Mouse (Mus musculus) heart, embryonic 12.5 days (tissue): ENCODE results near the gene Oas1f. TPM values are rescaled to one million over a fixed set of nuclear protein-coding genes. Genes with fewer than 3 reads are reported as not detected.
"Not testable (repeated sequence)": the region's sequence is repeated elsewhere in the genome, so short reads cannot be mapped to it uniquely, and the experiment has no call there.

ENCODE experiments used
- ATAC-seq: fragments of 200-750 bp; cut with Nextera tagmentation; 2 replicates; pipeline ENCODE4 v1.8.0; 2017; ENCODE audit warnings: moderate TSS enrichment, moderate library complexity; ENCODE audit not compliant: insufficient number of reproducible peaks, low FRiP score
- H3K27ac ChIP-seq: fragments of 300-500 bp; sonication (generic); 2 replicates; pipeline ENCODE4 v1.5.1; 2016; ENCODE audit warnings: mild to moderate bottlenecking, moderate library complexity; ENCODE audit not compliant: poor library complexity, severe bottlenecking
- H3K27me3 ChIP-seq: fragments of 300-500 bp; sonication (generic); replicated peaks from 2 replicates; pipeline ENCODE4 v1.6.1; 2016; ENCODE audit warnings: mild to moderate bottlenecking, moderate library complexity
- H3K36me3 ChIP-seq: fragments of 300-500 bp; sonication (generic); 2 replicates; pipeline ENCODE4 v1.6.1; 2016; ENCODE audit warnings: mild to moderate bottlenecking, moderate library complexity
- H3K4me1 ChIP-seq: fragments of 300-500 bp; sonication (generic); replicated peaks from 2 replicates; pipeline ENCODE4 v1.6.1; 2016; ENCODE audit warnings: mild to moderate bottlenecking
- H3K4me2 ChIP-seq: fragments of 300-500 bp; sonication (generic); 2 replicates; pipeline ENCODE4 v1.6.1; 2016; ENCODE audit warnings: mild to moderate bottlenecking, moderate library complexity
- H3K4me3 ChIP-seq: fragments of 300-500 bp; sonication (generic); 2 replicates; pipeline ENCODE4 v1.5.1; 2016; ENCODE audit warnings: mild to moderate bottlenecking
- H3K9ac ChIP-seq: fragments of 300-500 bp; sonication (generic); 2 replicates; pipeline ENCODE4 v1.6.1; 2016; ENCODE audit warnings: mild to moderate bottlenecking, moderate library complexity
- H3K9me3 ChIP-seq: fragments of 300-500 bp; sonication (generic); replicated peaks from 2 replicates; pipeline ENCODE4 v1.6.1; 2016; ENCODE audit warnings: mild to moderate bottlenecking, moderate library complexity
- WGBS: fragments of 180-500 bp; shearing (Covaris S2); methylation state at CpG from one replicate; pipeline ENCODE4 v1.1.7; 2016; 5-methylcytosine and 5-hydroxymethylcytosine counted together
- microRNA-seq: library from miRNA; unstranded; fragments of <30 nt; microRNA quantifications from one replicate; pipeline ENCODE4, GENCODE M21; 2017
- polyA plus RNA-seq: library from polyadenylated mRNA; unstranded; fragments of >200 nt; fragmentation: Nextera tagmentation; extraction: Ambion mirVana; gene quantifications from 2 replicates; pipeline ENCODE4 v1.2.1, GENCODE M21; 2016

The Oas1f gene
- polyA plus RNA-seq, 1 experiment from 2014 or later = not detected

- H3K4me3 ChIP-seq, H3K9ac ChIP-seq, H3K27ac ChIP-seq, H3K27me3 ChIP-seq, H3K9me3 ChIP-seq, H3K4me1 ChIP-seq, H3K36me3 ChIP-seq, H3K4me2 ChIP-seq, ATAC-seq: not testable (repeated sequence)
- WGBS = 83% methylated on average over 4 of the region's 4 CpGs
Observed at GRCm38 (mm10) chr5:120893866-120894265, 46.7 kb downstream of the Oas1f start.

DNA sequence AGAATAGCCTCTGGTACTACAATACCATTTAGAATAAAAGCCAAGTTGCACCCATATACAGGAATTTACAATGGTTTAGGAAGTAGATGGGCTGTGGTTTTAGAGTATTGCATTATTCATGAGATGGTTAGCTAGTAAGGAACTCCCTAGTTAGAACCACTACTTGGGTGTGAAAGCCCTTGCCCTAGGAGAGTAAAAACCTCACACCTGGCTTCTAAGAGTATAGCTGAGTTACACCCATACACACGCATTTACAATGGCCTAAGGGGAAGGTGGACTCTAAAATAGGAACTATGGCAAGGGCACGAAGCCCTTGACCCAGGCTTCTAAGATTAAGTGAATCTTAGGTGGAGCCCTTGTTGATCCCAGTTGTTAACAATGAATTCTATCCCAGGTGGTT, 47.5 kb downstream of the Oas1f start:
- not testable (repeated sequence) for H3K4me3 ChIP-seq, H3K9ac ChIP-seq, H3K4me2 ChIP-seq, ATAC-seq, H3K27me3 ChIP-seq, H3K9me3 ChIP-seq, H3K4me1 ChIP-seq, H3K27ac ChIP-seq, H3K36me3 ChIP-seq
- WGBS = 66% methylated on average over 2 of the region's 2 CpGs

DNA sequence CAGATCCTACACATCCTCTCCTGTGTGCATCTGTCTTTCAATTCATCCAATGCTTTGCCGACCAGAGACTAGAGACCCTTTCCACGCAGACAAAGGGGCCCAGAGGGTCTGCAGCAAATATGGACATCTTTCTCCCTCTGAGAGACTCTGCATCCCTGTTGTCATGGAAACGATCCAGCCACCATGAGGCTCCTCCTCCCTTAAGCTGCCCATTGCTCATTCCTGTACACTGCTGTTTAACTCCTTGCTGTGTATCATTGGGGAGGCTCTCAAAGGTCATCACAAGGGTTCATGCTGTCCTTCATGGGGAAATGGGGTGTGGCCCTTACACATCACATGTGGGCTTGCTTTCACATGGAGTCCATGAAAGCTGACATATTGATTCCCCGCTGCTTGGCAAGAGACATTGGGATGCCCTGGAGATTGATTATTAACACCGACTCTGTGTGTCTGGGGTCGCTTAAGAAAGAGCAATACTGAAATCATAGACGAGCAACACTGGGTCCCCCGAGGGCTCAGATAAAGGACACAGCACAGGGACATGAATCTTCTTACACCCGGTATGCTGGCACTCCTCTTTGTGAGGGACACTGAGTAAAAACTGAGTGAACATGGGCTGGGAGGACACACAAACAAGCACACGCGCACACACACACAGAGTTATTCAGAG, 48.2 kb downstream of the Oas1f start:
- Histone ChIP-seq H3K27ac (no peak overlapping the region), H3K4me3 (no peak overlapping the region), H3K4me2 (no peak overlapping the region), H3K9ac (no peak overlapping the region), H3K4me1 (no peaks in the 10 kb centered on the region), H3K36me3 (no peaks in the 10 kb centered on the region), H3K9me3 (0 out of 2 replicates have a peak, but pooled peaks cover 4% of the 10 kb centered on the region), H3K27me3 (no peaks in the 10 kb centered on the region)
- WGBS = 78% methylated on average over 11 of the region's 11 CpGs
- ATAC-seq = no peak

- no peak for ATAC-seq
- H3K27me3 ChIP-seq = no peaks in the 10 kb centered on the region
- 77% methylated on average over 6 of the region's 6 CpGs for WGBS
- no peak overlapping the region for H3K4me3 ChIP-seq
- no peaks in the 10 kb centered on the region for H3K9me3 ChIP-seq
- H3K9ac ChIP-seq = no peak overlapping the region
- H3K36me3 ChIP-seq = no peaks in the 10 kb centered on the region
- H3K4me2 ChIP-seq = no peak overlapping the region
- H3K4me1 ChIP-seq = no peaks in the 10 kb centered on the region
- no peak overlapping the region for H3K27ac ChIP-seq
Observed at GRCm38 (mm10) chr5:120898307-120898706, 51.1 kb downstream of the Oas1f start.

DNA sequence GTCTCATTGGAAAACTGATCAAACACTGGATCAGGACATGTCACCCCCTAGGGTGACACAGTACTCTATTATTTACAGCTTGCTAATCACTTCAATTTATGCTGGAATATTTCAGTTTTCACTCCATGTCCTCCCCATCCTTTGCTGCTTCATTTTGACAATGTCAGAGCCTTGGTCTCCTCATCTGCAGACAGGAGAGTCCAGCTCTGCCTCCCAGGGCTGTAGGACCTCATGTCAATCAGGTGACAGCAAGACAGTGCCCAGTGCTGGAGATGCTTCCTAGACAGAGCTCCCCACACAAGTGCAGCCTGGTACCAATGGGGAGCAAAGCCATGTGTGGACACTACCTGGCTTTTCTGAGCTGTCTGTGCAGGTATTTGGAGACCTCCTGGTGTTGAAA, 51.6 kb downstream of the Oas1f start:
- Histone ChIP-seq H3K4me3 (no peak overlapping the region), H3K9ac (no peak overlapping the region), H3K4me1 (no peaks in the 10 kb centered on the region), H3K27me3 (no peaks in the 10 kb centered on the region), H3K27ac (no peak overlapping the region), H3K9me3 (no peaks in the 10 kb centered on the region), H3K4me2 (no peak overlapping the region), H3K36me3 (no peaks in the 10 kb centered on the region)
- ATAC-seq = no peak

DNA sequence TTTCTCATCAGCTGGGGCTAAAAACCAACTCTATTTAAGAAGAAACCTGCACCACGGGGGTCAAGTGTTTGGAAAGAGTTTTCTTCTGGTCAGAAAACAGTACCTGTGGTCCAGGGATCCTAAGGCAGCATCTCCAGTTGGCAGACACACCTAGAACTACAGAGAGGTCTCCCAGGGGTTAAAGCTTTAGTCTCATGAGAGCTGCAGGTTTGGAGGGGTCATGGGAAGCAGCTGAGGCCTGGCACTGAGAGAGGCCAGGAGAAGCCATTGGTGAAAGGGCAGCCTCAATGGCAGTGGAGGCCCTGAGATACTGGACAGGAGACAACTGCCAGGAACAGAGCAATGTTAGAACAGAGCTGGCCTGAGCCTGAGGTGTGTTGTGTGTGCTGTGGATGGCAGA, 53.5 kb downstream of the Oas1f start:
- H3K27me3 ChIP-seq = no peaks in the 10 kb centered on the region
- no peak for ATAC-seq
- no peaks in the 10 kb centered on the region for H3K9me3 ChIP-seq

GRCm38 (mm10) chr5:120902056-120902455, 54.9 kb downstream of the Oas1f start:
- Histone ChIP-seq H3K27me3 (no peaks in the 10 kb centered on the region), H3K9ac (no peak overlapping the region), H3K4me3 (no peak overlapping the region), H3K4me2 (no peak overlapping the region), H3K9me3 (no peaks in the 10 kb centered on the region), H3K36me3 (no peaks in the 10 kb centered on the region), H3K4me1 (no peaks in the 10 kb centered on the region), H3K27ac (no peak overlapping the region)
- 85% methylated on average over 5 of the region's 5 CpGs for WGBS
- no peak for ATAC-seq

More for the DNA sequence above, 53.5 kb downstream of the Oas1f start:
- H3K4me2 ChIP-seq = no peak overlapping the region
- no peak overlapping the region for H3K4me3 ChIP-seq
- no peak overlapping the region for H3K27ac ChIP-seq
- no peaks in the 10 kb centered on the region for H3K4me1 ChIP-seq
- no peak overlapping the region for H3K9ac ChIP-seq
- H3K36me3 ChIP-seq = no peaks in the 10 kb centered on the region
- WGBS = 62% methylated on average over 1 of the region's 1 CpGs

- H3K9me3 ChIP-seq, H3K27me3 ChIP-seq, H3K4me3 ChIP-seq, H3K4me2 ChIP-seq, H3K27ac ChIP-seq, H3K9ac ChIP-seq, H3K4me1 ChIP-seq, H3K36me3 ChIP-seq, ATAC-seq: not testable (repeated sequence)
- 30% methylated on average over 9 of the region's 12 CpGs for WGBS
Observed at GRCm38 (mm10) chr5:120906791-120907733, 59.9 kb downstream of the Oas1f start, which contains the start of gene Oas1a. Oas1a (minus strand) TSS chr5:120907521.

Small RNA genes within 50 kb of the gene (microRNA-seq; reads per million reads assigned to microRNA genes)
- not detected for gene Gm22907

Other genes with a start within 250 kb of the Oas1f start
- gene Rita1, start 234.8 kb upstream of the Oas1f start, polyA plus RNA-seq = 9.1 and 10.8 TPM in 2 replicates
- gene Ddx54, start 234.6 kb upstream of the Oas1f start, polyA plus RNA-seq = 38.7 and 38.8 TPM in 2 replicates
- not detected in 2 replicates for gene Cfap73, start 213.1 kb upstream of the Oas1f start, polyA plus RNA-seq
- gene Rasal1, start 198.6 kb upstream of the Oas1f start, polyA plus RNA-seq = 0.21 TPM in 1 of 2 replicates, not detected in the other
- gene Dtx1, start 135.4 kb upstream of the Oas1f start, polyA plus RNA-seq = 0.24 and 0.28 TPM in 2 replicates
- gene Oas2, start 97.5 kb upstream of the Oas1f start, polyA plus RNA-seq = 0.08 and 0.11 TPM in 2 replicates
- 0.33 and 0.36 TPM in 2 replicates for gene Oas3, start 69.7 kb upstream of the Oas1f start, polyA plus RNA-seq
- not detected in 2 replicates for gene Oas1e, start 51.8 kb upstream of the Oas1f start, polyA plus RNA-seq
- 0.19 and 0.63 TPM in 2 replicates for gene Oas1c, start 34.9 kb upstream of the Oas1f start, polyA plus RNA-seq
- gene Oas1h, start 14.1 kb downstream of the Oas1f start, polyA plus RNA-seq = not detected in 2 replicates
- gene Oas1g, start 40.2 kb downstream of the Oas1f start, polyA plus RNA-seq = not detected in 2 replicates
- gene Oas1a, start 60.2 kb downstream of the Oas1f start, polyA plus RNA-seq = 0.81 and 0.96 TPM in 2 replicates
- not detected in 2 replicates for gene Oas1d, start 67.2 kb downstream of the Oas1f start, polyA plus RNA-seq
- gene Rph3a, start 162.7 kb downstream of the Oas1f start, polyA plus RNA-seq = not detected in 2 replicates